Mouse (Mus musculus) heart, adult 2 months (tissue): ENCODE data around the gene Gm28051. TPM values are rescaled to one million over a fixed set of nuclear protein-coding genes. Genes with fewer than 3 reads are reported as not detected.
A peak's percentile ranks its signal among the peaks of the same experiment; 100 is the strongest.

ENCODE experiments used
- DNase-seq, 2 experiments: peaks; one replicate each; pipeline ENCODE4 v3.0.0; 2021
- H3K27ac ChIP-seq: fragments of 200-600 bp; 2 replicates; pipeline ENCODE4 v1.8.1; 2022
- H3K27me3 ChIP-seq: fragments of 200-500 bp; 2 replicates; pipeline ENCODE4 v1.6.1; 2012; ENCODE audit warnings: mild to moderate bottlenecking, low read length, inconsistent platforms, mixed read lengths; ENCODE audit not compliant: control insufficient read depth, insufficient read depth
- H3K36me3 ChIP-seq: fragments of 200-500 bp; 2 replicates; pipeline ENCODE4 v1.6.1; 2012; ENCODE audit warnings: low read length, inconsistent platforms; ENCODE audit not compliant: control insufficient read depth, insufficient read depth
- H3K4me1 ChIP-seq: fragments of 200-500 bp; 2 replicates; pipeline ENCODE4 v1.6.1; 2011; ENCODE audit warnings: low read length; ENCODE audit not compliant: control insufficient read depth, insufficient read depth
- H3K4me3 ChIP-seq: fragments of 200-600 bp; 2 replicates; pipeline ENCODE4 v1.8.1; 2022
- H3K79me2 ChIP-seq: fragments of 200-500 bp; replicated peaks from 2 replicates; pipeline ENCODE4 v1.6.1; 2012; ENCODE audit warnings: mild to moderate bottlenecking, inconsistent platforms, low read length, moderate library complexity, mixed read lengths; ENCODE audit not compliant: control insufficient read depth, insufficient read depth
- H3K9ac ChIP-seq: fragments of 200-500 bp; 2 replicates; pipeline ENCODE4 v1.6.1; 2012; ENCODE audit warnings: low read depth, mild to moderate bottlenecking, control low read depth, inconsistent platforms, low read length, mixed read lengths
- CTCF ChIP-seq: fragments of 200-600 bp; IDR thresholded peaks from 2 replicates; pipeline ENCODE4 v1.8.1; 2022; ENCODE audit warnings: antibody characterized with exemption, mild to moderate bottlenecking, moderate library complexity
- EP300 ChIP-seq: fragments of 200-500 bp; IDR thresholded peaks from 2 replicates; pipeline ENCODE4 v1.6.1; 2011; ENCODE audit warnings: low read depth, low read length, control low read depth; ENCODE audit not compliant: insufficient read depth
- POLR2A ChIP-seq: fragments of 200-500 bp; IDR thresholded peaks from 2 replicates; pipeline ENCODE4 v1.6.1; 2011; ENCODE audit warnings: mild to moderate bottlenecking, low read depth, low read length, control low read depth; ENCODE audit not compliant: insufficient read depth
- WGBS: fragments of 180-500 bp; shearing (Covaris S2); methylation state at CpG from one replicate; pipeline ENCODE4 v1.1.7; 2018; 5-methylcytosine and 5-hydroxymethylcytosine counted together
- intact Hi-C: fragments of 180-260 bp; cut with DNase I; formaldehyde crosslinking; loops from one replicate; pipeline ENCODE4 v1.15.1; 2025
- polyA plus RNA-seq: library from polyadenylated mRNA; depleted of rRNA; stranded (reverse); fragments of >200 nt; gene quantifications from 2 replicates; pipeline ENCODE4 v1.2.3, GENCODE M21; 2012
- total RNA-seq, 2 experiments: library from RNA; stranded (reverse); gene quantifications; 2 replicates each; pipeline ENCODE4 v1.2.3; 2021

The Gm28051 gene
- total and polyA plus RNA-seq, 3 experiments, result not detected

DNA sequence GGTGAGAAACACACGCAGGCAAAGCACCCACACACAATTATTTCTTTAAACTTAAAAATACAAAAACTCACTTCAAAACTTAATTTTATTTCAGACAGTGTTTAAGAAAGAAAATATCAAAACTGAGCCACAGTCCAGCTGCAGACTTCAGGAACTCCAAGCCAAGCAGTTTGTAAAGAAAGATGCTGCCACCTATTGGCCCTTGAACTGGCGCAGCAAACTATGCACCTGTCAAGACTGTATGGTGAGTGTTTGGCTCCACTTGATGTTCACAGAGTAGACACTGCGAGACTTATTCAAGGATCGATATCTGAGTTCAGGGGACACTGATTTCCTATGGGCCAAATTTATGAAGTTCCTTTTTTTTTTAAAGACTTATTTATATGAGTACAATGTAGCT, 11.4 kb upstream of the Gm28051 start:
- H3K36me3 ChIP-seq, result no peaks in the 10 kb centered on the region; the same call in 1 of the 2 replicates
- H3K9ac ChIP-seq, result no peak overlapping the region
- no peaks in the 10 kb centered on the region for H3K79me2 ChIP-seq
- no peak overlapping the region for H3K27ac ChIP-seq
- no peaks in the 10 kb centered on the region for H3K27me3 ChIP-seq
- WGBS, result 94% methylated on average over 4 of the region's 4 CpGs
- no peak for DNase-seq
- no peak for TF ChIP-seq POLR2A
- TF ChIP-seq EP300, result no peak
- TF ChIP-seq CTCF, result peak; percentile 53
- H3K4me3 ChIP-seq, result no peak overlapping the region
- intact Hi-C loops, result no loop called here
- H3K4me1 ChIP-seq, result no peaks in the 10 kb centered on the region

DNA sequence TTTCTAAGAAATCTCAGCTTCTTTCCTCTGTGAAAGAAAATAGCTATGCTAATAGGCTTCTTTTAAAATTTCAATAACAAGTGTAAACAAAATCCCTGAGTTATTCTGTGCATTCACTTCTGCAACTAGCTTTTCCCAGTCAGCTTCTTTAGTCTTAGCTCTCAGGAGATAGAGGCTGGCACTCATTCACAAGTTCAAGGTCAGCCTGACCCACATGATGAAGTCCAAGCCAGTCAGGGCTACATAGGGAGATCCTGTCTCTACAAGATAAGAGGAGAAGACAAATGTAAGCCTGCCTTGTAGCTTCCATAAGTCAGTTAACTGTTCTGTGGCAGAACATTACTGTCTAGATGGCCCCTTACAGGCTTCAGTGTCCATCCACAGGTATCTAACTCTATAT, 6.1 kb upstream of the Gm28051 start:
- Histone ChIP-seq H3K27ac (no peak overlapping the region), H3K9ac (no peak overlapping the region), H3K27me3 (no peaks in the 10 kb centered on the region), H3K4me1 (peaks cover 3% of the 10 kb centered on the region), H3K4me3 (no peak overlapping the region), H3K36me3 (no peaks in the 10 kb centered on the region; the same call in none of the 2 replicates), H3K79me2 (0 out of 2 replicates have a peak, but pooled peaks cover 1% of the 10 kb centered on the region)
- no peak for DNase-seq
- intact Hi-C loops, result no loop called here
- no peak for TF ChIP-seq POLR2A
- TF ChIP-seq CTCF, result no peak
- no peak for TF ChIP-seq EP300

DNA sequence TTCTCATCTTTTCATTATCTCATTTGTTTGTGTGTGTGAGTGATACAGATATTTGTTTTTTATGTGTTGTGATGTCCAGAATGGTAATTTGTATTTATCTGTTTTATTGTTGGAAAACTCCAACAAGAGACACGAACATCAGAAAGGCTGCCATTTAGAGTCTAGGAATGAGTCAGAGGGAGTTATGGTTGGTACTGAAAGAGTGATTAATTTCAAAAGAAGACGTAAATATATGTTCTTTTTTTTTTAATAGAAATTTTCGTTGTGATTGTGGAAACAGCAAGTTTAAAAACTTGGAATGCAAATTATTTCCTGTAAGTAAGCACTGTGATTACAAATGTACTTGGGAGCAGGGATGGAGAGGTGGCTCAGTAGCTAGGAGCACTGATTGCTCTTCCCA, 4.1 kb upstream of the Gm28051 start:
- intact Hi-C loops, result no loop called here
- Histone ChIP-seq H3K4me1 (peaks cover 5% of the 10 kb centered on the region), H3K27me3 (no peaks in the 10 kb centered on the region), H3K27ac (no peak overlapping the region), H3K79me2 (0 out of 2 replicates have a peak, but pooled peaks cover 1% of the 10 kb centered on the region), H3K4me3 (no peak overlapping the region), H3K36me3 (no peaks in the 10 kb centered on the region; the same call in none of the 2 replicates), H3K9ac (no peak overlapping the region)
- TF ChIP-seq POLR2A (no peak), EP300 (no peak), CTCF (no peak)
- 66% methylated on average over 3 of the region's 3 CpGs for WGBS
- no peak for DNase-seq

GRCm38 (mm10) chr12:102758936-102759335, 1.4 kb upstream of the Gm28051 start:
- peak overlapping the region; percentile 63 for H3K4me3 ChIP-seq
- 3% methylated on average over 5 of the region's 5 CpGs for WGBS
- H3K36me3 ChIP-seq, result no peaks in the 10 kb centered on the region; the same call in 1 of the 2 replicates
- H3K27ac ChIP-seq, result peak overlapping the region; percentile 79
- intact Hi-C loops, result loop anchor here (5.0 kb wide), 1 partner anchor 118 kb away; the partner anchor contains the start of gene Btbd7
- peaks cover 5% of the 10 kb centered on the region for H3K4me1 ChIP-seq
- TF ChIP-seq POLR2A (no peak), CTCF (no peak), EP300 (no peak)
- no peak for DNase-seq
- H3K27me3 ChIP-seq, result no peaks in the 10 kb centered on the region
- H3K9ac ChIP-seq, result peak overlapping the region; percentile 76
- H3K79me2 ChIP-seq, result 0 out of 2 replicates have a peak, but pooled peaks cover 1% of the 10 kb centered on the region

- no peak for DNase-seq
- WGBS, result under 1% methylated on average over 10 of the region's 10 CpGs
Observed at GRCm38 (mm10) chr12:102758403-102758756, 815 bp upstream of the Gm28051 start, which contains the start of gene Gm20604. TSS of gene Gm20604 (minus strand) at chr12:102758672.

GRCm38 (mm10) chr12:102757055-102757688, 393 bp downstream of the Gm28051 start:
- TF ChIP-seq EP300, result no peak
- no peak for TF ChIP-seq POLR2A
- no peak for TF ChIP-seq CTCF
- H3K4me1 ChIP-seq, result peaks cover 5% of the 10 kb centered on the region
- no peaks in the 10 kb centered on the region; the same call in 1 of the 2 replicates for H3K36me3 ChIP-seq
- H3K27me3 ChIP-seq, result no peaks in the 10 kb centered on the region
- H3K9ac ChIP-seq, result peak overlapping the region; percentile 62
- 1% methylated on average over 46 of the region's 46 CpGs for WGBS
- peaks cover 1% of the 10 kb centered on the region; the same call in 1 of the 2 replicates for H3K79me2 ChIP-seq
- intact Hi-C loops, result loop anchor here (1.0 to 5.0 kb wide), 2 partner anchors 14 to 120 kb away; partner anchors contain the start of genes Btbd7, Moap1 and Tmem251
- peak overlapping the region; percentile 63 for H3K4me3 ChIP-seq
- H3K27ac ChIP-seq, result peak overlapping the region; percentile 92
- no peak for DNase-seq

More at GRCm38 (mm10) chr12:102758403-102758756, 815 bp upstream of the Gm28051 start, which contains the start of gene Gm20604:
- intact Hi-C loops, result loop anchor here (5.0 kb wide), 1 partner anchor 119 kb away; the partner anchor contains the start of gene Btbd7
- no peaks in the 10 kb centered on the region for H3K27me3 ChIP-seq
- peak within 1 kb of the TSS; percentile 92 for H3K27ac ChIP-seq
- H3K4me3 ChIP-seq, result peak within 1 kb of the TSS; percentile 63
- TF ChIP-seq POLR2A (no peak), EP300 (no peak), CTCF (no peak)
- H3K4me1 ChIP-seq, result peaks cover 5% of the 10 kb centered on the region
- H3K79me2 ChIP-seq, result 0 out of 2 replicates have a peak, but pooled peaks cover 1% of the 10 kb centered on the region
- no peaks in the 10 kb centered on the region; the same call in 1 of the 2 replicates for H3K36me3 ChIP-seq
- peak within 1 kb of the TSS; percentile 76 for H3K9ac ChIP-seq
